Comparison of ENCODE assay signal across 8 mouse cellular contexts in genomic region chr15:99223585-99224207, GRCm38 (mm10). TPM values are rescaled to one million over a fixed set of nuclear protein-coding genes. Genes with fewer than 3 reads are reported as not detected.
DNase-seq lines count a peak whose midpoint lies in the region; ATAC-seq and TF ChIP-seq lines count a peak whose summit lies in the region.

No protein-coding gene starts in this region.

- H3K27me3 ChIP-seq in embryonic facial prominence, embryonic 12.5 days, result peaks cover 88% of the 10 kb centered on the region
- peaks cover 55% of the 10 kb centered on the region for H3K27me3 ChIP-seq in lung, postnatal 0 days (replicated peaks; ENCODE audit: insufficient read depth, low read length)

- no peak for ATAC-seq in embryonic facial prominence, embryonic 12.5 days (ENCODE audit: insufficient number of reproducible peaks, insufficient read depth, low FRiP score, low TSS enrichment)
- ATAC-seq in lung, postnatal 0 days, result 0 out of 2 replicates have a peak, but pooled peaks have one; percentile 13

- DNase-seq in adrenal gland, adult (ENCODE audit: inconsistent age in 2 of 2, low spot score in 1 of 2), result peak; percentile 54 to 83
- DNase-seq in adrenal gland, adult 8-10 months, result no peak
- DNase-seq in adrenal gland, adult 18-20 months (ENCODE audit: low spot score in 2 of 2), result peak; percentile 53 to 66
- peak; percentile 55 for DNase-seq in heart, postnatal 4 days
- peak; percentile 41 to 47 for DNase-seq in layer of hippocampus, postnatal 14 days (ENCODE audit: low spot score in 2 of 2)
- peak; percentile 41 for DNase-seq in lung, postnatal 0 days (ENCODE audit: low spot score)
- peak; percentile 77 for DNase-seq in right cerebral cortex, postnatal 25 days

- peaks cover 52% of the 10 kb centered on the region for H3K4me1 ChIP-seq in embryonic facial prominence, embryonic 12.5 days
- H3K4me1 ChIP-seq in lung, postnatal 0 days (ENCODE audit: insufficient read depth, low read depth, low read length), result peaks cover 8% of the 10 kb centered on the region; the same call in 1 of the 2 replicates

- WGBS in embryonic facial prominence, embryonic 12.5 days, result under 1% methylated on average over 45 of the region's 46 CpGs
- under 1% methylated on average over 40 of the region's 46 CpGs for WGBS in lung, postnatal 0 days

- no peaks in the 10 kb centered on the region for H3K9me3 ChIP-seq in embryonic facial prominence, embryonic 12.5 days
- H3K9me3 ChIP-seq in lung, postnatal 0 days (ENCODE audit: low read length), result no peaks in the 10 kb centered on the region

- peak overlapping the region; percentile 71 for H3K4me2 ChIP-seq in embryonic facial prominence, embryonic 12.5 days (replicated peaks)
- H3K4me2 ChIP-seq in lung, postnatal 0 days (replicated peaks; ENCODE audit: low read depth, low read length), result peak overlapping the region; percentile 83

- H3K4me3 ChIP-seq in embryonic facial prominence, embryonic 12.5 days, result peak overlapping the region; percentile 44
- peak overlapping the region; percentile 45 for H3K4me3 ChIP-seq in lung, postnatal 0 days (ENCODE audit: low read depth, low read length)

- peak overlapping the region; percentile 31; the same call in 1 of the 2 replicates for H3K9ac ChIP-seq in embryonic facial prominence, embryonic 12.5 days
- H3K9ac ChIP-seq in lung, postnatal 0 days (replicated peaks; ENCODE audit: low read depth), result no peak overlapping the region

- no peaks in the 10 kb centered on the region for H3K36me3 ChIP-seq in embryonic facial prominence, embryonic 12.5 days
- H3K36me3 ChIP-seq in lung, postnatal 0 days (ENCODE audit: insufficient read depth, low read length), result no peaks in the 10 kb centered on the region

- no peak for TF ChIP-seq EP300 in lung, postnatal 0 days (IDR thresholded peaks at IDR 0.05)

- H3K27ac ChIP-seq in embryonic facial prominence, embryonic 12.5 days, result no peak overlapping the region
- H3K27ac ChIP-seq in lung, postnatal 0 days (ENCODE audit: low read length), result no peak overlapping the region

- no peak for TF ChIP-seq CTCF in lung, postnatal 0 days (IDR thresholded peaks at IDR 0.05)

RNA-seq across cellular contexts. Expression of gene Kcnh3, which starts 1.0 kb away (rescaled TPM):
- total RNA-seq in adrenal gland, adult 8-10 months (2022), result 1 to 10 TPM in 3 of 4 experiments, under 1 TPM in 1; 0.70 to 1.9 (median 1.5) TPM
- under 1 TPM; 0.60 to 0.67 TPM for total RNA-seq in adrenal gland, adult 18-20 months (2021)
- 0.81 and 1.2 TPM in 2 replicates for polyA plus RNA-seq in embryonic facial prominence, embryonic 12.5 days (2016; fragmentation: Nextera tagmentation; extraction: Ambion mirVana)
- total RNA-seq in heart, postnatal 4 days (2021), result under 1 TPM; 0.41 to 0.54 TPM
- 10 to 100 TPM; 71.6 to 78.7 TPM for total RNA-seq in layer of hippocampus, postnatal 14 days (2021)
- 0.21 and 0.63 TPM in 2 replicates for polyA plus RNA-seq in lung, postnatal 0 days (2015; fragmentation: Nextera tagmentation; extraction: Ambion mirVana)

RNA-seq across cellular contexts. Expression of gene Mcrs1, which starts 28.1 kb away (rescaled TPM):
- total RNA-seq in adrenal gland, adult 8-10 months (2022), result 10 to 100 TPM; 43.9 to 54.3 (median 49.1) TPM
- 10 to 100 TPM; 30.6 to 37.2 TPM for total RNA-seq in adrenal gland, adult 18-20 months (2021)
- 159 and 160 TPM in 2 replicates for polyA plus RNA-seq in embryonic facial prominence, embryonic 12.5 days (2016; fragmentation: Nextera tagmentation; extraction: Ambion mirVana)
- 10 to 100 TPM; 82.4 to 88.4 TPM for total RNA-seq in heart, postnatal 4 days (2021)
- total RNA-seq in layer of hippocampus, postnatal 14 days (2021), result 10 to 100 TPM; 80.1 to 84.3 TPM
- 96.9 and 102 TPM in 2 replicates for polyA plus RNA-seq in lung, postnatal 0 days (2015; fragmentation: Nextera tagmentation; extraction: Ambion mirVana)

Comparison
In these comparisons a context has a peak if more than half of its experiments do, and no peak if none do; other contexts are left out.
1. RNA of gene Kcnh3, which starts 1.0 kb away (total RNA-seq): 71.6 to 78.7 TPM in layer of hippocampus, postnatal 14 days; 0.70 to 1.9 TPM in adrenal gland, adult 8-10 months, 0.60 to 0.67 TPM in adrenal gland, adult 18-20 months and 0.41 to 0.54 TPM in heart, postnatal 4 days; every median in the first group is over 10 times any median in the second.